Mouse (Mus musculus) neural tube, embryonic 10.5 days (tissue): Measurements from ENCODE around the gene Slc38a4.

ENCODE experiments used
- DNase-seq: peaks from one replicate; pipeline ENCODE4 v3.0.0-alpha.2; 2017; ENCODE audit warnings: low spot score; ENCODE audit errors: extremely low spot score

The Slc38a4 gene

DNA sequence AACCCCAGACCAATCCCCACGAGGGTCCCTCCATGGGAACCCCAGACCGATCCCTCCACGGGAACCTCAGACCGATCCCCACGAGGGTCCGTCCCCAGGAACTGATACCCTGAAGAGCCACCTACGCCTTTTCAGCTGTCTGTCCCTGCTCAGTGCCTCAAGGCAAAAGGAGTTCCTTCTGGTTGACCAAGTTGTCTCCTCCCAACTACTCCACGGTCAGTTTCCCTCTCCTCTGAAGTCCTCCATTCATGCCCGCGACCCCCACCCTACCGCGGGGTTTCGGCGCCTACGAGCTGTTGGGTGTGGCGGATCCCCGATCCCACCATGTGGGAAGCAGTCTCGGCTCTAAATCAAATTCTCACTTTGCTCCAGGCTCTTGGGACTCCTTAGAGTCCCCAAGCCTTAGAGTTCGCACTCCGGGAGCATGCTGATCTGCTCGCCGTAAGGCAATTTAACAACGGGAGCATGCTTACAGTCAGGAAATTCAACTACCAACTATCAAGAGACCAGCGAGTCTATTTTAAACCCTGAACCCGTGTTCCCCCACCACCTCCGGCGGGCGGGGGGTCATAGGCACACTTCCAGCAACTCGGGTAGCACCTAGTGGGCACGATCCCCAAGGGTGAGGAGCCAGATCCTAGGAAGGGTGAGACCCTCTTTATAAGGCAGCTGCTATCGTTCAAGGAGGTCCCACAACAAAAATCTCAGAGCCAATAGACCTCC, 828 bp downstream of the Slc38a4 start:
- DNase-seq = peak; percentile 39

DNA sequence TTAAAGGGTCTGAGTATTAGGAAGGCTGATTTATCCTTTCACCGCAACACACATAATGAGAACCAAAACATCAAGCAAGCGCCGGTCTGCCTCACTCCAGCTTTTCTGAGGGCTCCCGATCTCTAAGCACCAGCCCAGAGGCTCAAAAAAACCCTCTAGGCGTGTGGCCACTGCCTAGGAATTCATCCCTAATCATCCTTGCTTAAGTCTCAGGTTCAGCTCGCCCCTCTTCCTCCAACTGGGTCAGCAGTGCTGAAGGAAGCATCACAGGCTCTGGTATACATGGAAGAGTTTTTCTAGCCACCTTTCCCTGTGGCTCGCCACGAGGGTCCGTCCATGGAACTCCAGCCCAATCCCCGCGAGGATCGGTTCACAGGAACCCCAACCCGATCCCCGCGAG, 1.6 kb downstream of the Slc38a4 start:
- no peak for DNase-seq

DNA sequence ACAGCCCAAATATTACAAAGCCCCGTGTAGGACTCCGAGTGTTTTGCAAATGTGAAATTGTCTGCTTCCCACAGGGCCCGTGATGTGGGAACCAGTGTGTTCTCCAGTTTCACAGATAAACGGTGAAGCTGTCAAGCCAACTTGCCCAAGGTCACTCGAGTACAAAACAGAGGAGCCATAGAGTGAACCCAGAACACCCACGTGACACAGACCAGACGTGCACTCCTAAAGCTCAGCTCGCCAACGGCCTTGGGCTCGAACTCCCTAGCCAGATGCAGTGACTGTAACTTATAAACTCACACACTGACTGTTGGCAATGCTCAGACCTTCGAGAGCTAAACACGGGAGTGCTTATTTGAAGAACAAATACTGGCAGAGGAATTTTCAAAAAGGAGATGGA, 5.3 kb downstream of the Slc38a4 start:
- no peak for DNase-seq

DNA sequence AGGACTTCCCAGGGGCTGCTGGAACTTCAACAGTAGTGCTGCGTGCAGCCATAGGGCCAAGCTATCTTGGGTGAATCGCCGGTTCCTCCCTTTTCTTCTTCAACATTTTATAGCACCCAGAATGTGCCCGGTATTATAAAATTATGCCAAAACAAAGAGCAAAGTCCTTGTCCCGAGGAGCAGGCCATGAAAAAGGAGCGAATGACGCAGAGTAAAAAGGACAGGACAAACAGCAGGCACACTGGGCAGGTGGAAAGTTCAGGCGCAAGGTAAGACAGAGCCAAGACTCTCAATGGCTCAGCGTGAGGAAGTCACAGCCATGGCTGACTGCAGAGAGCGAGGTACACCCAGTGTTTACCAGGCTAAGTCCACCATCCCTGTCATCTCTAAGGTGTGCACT, 5.7 kb downstream of the Slc38a4 start:
- DNase-seq = no peak

- no peak for DNase-seq
Observed at GRCm38 (mm10) chr15:97049281-97049841, 6.4 kb downstream of the Slc38a4 start.

- no peak for DNase-seq
Observed at GRCm38 (mm10) chr15:97048267-97048666, 7.5 kb downstream of the Slc38a4 start.

DNA sequence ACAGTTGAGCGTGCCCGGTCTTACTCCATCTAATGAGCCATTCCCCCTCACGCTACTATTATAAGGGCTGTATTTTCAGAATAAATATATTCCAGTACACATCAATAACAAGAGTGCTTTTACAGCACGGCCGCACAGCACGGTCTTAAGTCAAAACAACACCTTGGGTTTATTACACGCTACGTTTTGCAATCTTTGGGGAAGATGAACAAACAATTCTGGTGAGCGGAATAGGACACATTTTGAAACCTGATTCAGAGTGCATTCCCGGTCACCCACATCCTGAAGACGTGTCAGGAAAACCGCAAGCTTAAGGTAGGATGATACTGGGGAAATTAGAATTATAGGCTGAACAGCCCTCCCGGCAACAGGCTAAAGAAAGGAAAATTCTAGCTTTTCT, 11.8 kb downstream of the Slc38a4 start:
- DNase-seq = no peak

DNA sequence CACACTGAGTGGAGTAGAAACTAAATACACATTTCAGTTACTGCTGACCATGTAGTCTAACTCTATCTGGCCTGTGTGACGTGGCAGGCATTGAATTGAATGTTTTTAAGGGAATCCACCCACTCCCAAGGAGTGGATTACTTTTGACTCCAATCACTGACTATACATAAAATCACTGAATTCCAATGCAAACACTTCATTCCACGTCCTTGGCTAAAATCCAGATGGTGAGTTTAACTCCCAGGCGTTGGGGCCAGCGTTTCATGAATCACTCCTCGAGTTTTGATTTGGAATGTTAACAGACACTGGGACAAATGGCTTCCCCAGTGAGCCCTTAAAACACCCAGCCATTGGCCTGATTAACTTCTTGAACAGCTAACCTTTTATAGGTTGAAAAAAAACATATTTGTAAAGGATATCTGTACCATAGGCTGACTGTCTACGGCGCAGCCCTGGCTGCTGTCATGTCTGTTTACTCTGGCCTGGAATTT, 13.7 kb downstream of the Slc38a4 start:
- DNase-seq = no peak

- no peak for DNase-seq
Observed at GRCm38 (mm10) chr15:97041182-97041581, 14.6 kb downstream of the Slc38a4 start.

- no peak for DNase-seq
Observed at GRCm38 (mm10) chr15:97037710-97038109, 18.0 kb downstream of the Slc38a4 start.

DNA sequence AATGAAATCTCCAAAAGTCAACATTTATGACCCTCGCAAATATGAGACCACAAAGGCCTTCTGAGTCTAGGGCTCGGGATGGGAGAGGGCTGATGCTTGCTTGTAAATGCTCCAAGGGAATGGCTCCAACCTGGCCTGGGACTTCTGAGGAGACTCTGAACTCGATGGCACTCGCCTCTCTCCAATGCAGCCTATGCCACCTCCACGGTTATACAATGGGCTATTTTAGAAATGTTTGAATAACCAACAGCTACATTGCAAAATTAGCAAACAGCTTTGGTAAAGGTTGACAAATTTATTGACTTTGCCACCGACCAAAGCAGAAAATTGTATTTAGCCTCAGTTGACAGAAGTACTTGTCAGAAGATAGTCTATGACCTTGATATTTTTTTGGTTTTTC, 19.9 kb downstream of the Slc38a4 start:
- DNase-seq = no peak

GRCm38 (mm10) chr15:97033485-97033991, 22.2 kb downstream of the Slc38a4 start:
- peak; percentile 58 for DNase-seq

- DNase-seq = no peak
Observed at GRCm38 (mm10) chr15:97031886-97032285, 23.9 kb downstream of the Slc38a4 start.

GRCm38 (mm10) chr15:97030984-97031492, 24.7 kb downstream of the Slc38a4 start:
- DNase-seq = no peak

- DNase-seq = no peak
Observed at GRCm38 (mm10) chr15:97030136-97030535, 25.6 kb downstream of the Slc38a4 start.

GRCm38 (mm10) chr15:97029064-97029791, 26.5 kb downstream of the Slc38a4 start:
- no peak for DNase-seq

- DNase-seq = no peak
Observed at GRCm38 (mm10) chr15:97028651-97029050, 27.1 kb downstream of the Slc38a4 start.

GRCm38 (mm10) chr15:97028046-97028634, 27.6 kb downstream of the Slc38a4 start:
- DNase-seq = no peak

DNA sequence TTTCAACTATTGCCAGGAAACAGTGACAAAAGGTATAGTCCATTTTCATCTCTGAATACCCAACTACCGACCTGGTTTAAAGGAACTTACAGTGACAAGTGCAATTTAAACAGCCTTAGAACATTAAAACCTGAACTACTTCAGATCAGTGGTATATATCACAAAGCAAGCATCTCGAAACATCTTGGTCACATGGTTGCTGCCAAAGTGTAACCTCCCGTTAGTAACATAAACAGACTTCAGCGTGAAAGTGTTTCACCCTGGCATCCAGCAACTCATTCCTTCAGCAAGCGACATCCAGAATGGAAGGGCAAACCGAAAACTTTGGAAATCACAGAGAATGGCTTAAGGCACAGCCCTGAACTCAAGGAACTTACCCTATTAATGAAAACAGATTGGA, 29.1 kb downstream of the Slc38a4 start:
- no peak for DNase-seq

DNA sequence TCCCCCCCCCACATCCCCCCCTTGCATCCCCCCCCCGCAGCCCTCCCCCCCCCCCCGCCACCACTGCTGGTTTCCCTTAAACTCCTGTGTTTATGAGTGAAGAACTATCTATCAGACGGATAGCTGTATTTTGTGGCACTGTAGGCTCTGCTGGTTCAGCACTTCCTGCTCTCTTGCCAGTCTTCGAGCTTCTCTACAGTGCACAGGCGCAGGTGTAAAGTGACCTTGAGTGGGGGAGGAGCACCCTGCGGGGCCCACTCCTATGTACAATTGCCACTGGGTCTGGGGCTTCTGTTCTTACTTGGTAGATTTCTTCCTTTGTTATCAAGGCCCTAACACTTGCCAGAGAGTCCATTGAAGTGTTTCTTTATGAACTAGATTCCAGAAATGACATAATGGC, 33.0 kb downstream of the Slc38a4 start:
- DNase-seq = no peak

- DNase-seq = no peak
Observed at GRCm38 (mm10) chr15:97022213-97022612, 33.5 kb downstream of the Slc38a4 start.

GRCm38 (mm10) chr15:97020221-97020620, 35.5 kb downstream of the Slc38a4 start:
- no peak for DNase-seq
